Mouse (Mus musculus) midbrain, embryonic 13.5 days (tissue): ENCODE results near the gene Pip5k1c. TPM values are rescaled to one million over a fixed set of nuclear protein-coding genes. Genes with fewer than 3 reads are reported as not detected.

Source experiments
- ATAC-seq: fragments of 200-750 bp; cut with Nextera tagmentation; 2 replicates; pipeline ENCODE4 v1.8.0; 2017; ENCODE audit warnings: mild to moderate bottlenecking, moderate TSS enrichment, moderate library complexity
- H3K27ac ChIP-seq: fragments of 300-500 bp; sonication (generic); 2 replicates; pipeline ENCODE4 v1.5.1; 2015; ENCODE audit warnings: inconsistent platforms, mild to moderate bottlenecking, moderate library complexity
- H3K27me3 ChIP-seq: fragments of 300-500 bp; sonication (generic); 2 replicates; pipeline ENCODE4 v1.6.1; 2015; ENCODE audit warnings: mild to moderate bottlenecking, inconsistent platforms
- H3K36me3 ChIP-seq: fragments of 300-500 bp; sonication (generic); 2 replicates; pipeline ENCODE4 v1.6.1; 2015; ENCODE audit warnings: mild to moderate bottlenecking, inconsistent platforms
- H3K4me1 ChIP-seq: fragments of 300-500 bp; sonication (generic); replicated peaks from 2 replicates; pipeline ENCODE4 v1.6.1; 2015; ENCODE audit warnings: inconsistent platforms
- H3K4me2 ChIP-seq: fragments of 300-500 bp; sonication (generic); replicated peaks from 2 replicates; pipeline ENCODE4 v1.6.1; 2015; ENCODE audit warnings: moderate library complexity, mild to moderate bottlenecking, inconsistent platforms
- H3K4me3 ChIP-seq: fragments of 300-500 bp; sonication (generic); replicated peaks from 2 replicates; pipeline ENCODE4 v1.5.1; 2015; ENCODE audit warnings: mild to moderate bottlenecking, inconsistent platforms
- H3K9ac ChIP-seq: fragments of 300-500 bp; sonication (generic); replicated peaks from 2 replicates; pipeline ENCODE4 v1.6.1; 2015; ENCODE audit warnings: mild to moderate bottlenecking, inconsistent platforms
- H3K9me3 ChIP-seq: fragments of 300-500 bp; sonication (generic); 2 replicates; pipeline ENCODE4 v1.6.1; 2016; ENCODE audit warnings: mild to moderate bottlenecking, inconsistent platforms
- WGBS: fragments of 180-500 bp; shearing (Covaris S2); methylation state at CpG from one replicate; pipeline ENCODE4 v1.1.7; 2015; 5-methylcytosine and 5-hydroxymethylcytosine counted together
- polyA plus RNA-seq: library from polyadenylated mRNA; unstranded; fragments of >200 nt; fragmentation: Nextera tagmentation; extraction: Ambion mirVana; gene quantifications from 2 replicates; pipeline ENCODE4 v1.2.1, GENCODE M21; 2015

The Pip5k1c gene
- polyA plus RNA-seq, 1 experiment from 2014 or later: 99.6 TPM

GRCm38 (mm10) chr10:81346453-81347067 is 53.8 kb downstream of the Pip5k1c start:
- 7% methylated on average over 54 of the region's 55 CpGs for WGBS
- Histone ChIP-seq H3K9ac (peak overlapping the region; percentile 46), H3K9me3 (no peaks in the 10 kb centered on the region), H3K36me3 (peaks cover 8% of the 10 kb centered on the region; the same call in 1 of the 2 replicates), H3K4me3 (peak overlapping the region; percentile 27), H3K4me2 (peak overlapping the region; percentile 50), H3K4me1 (peaks cover 39% of the 10 kb centered on the region), H3K27me3 (peaks cover 60% of the 10 kb centered on the region), H3K27ac (no peak overlapping the region)
- ATAC-seq: no peak

GRCm38 (mm10) chr10:81349146-81349545 is 56.4 kb downstream of the Pip5k1c start:
- H3K9me3 ChIP-seq: no peaks in the 10 kb centered on the region
- peaks cover 8% of the 10 kb centered on the region; the same call in 1 of the 2 replicates for H3K36me3 ChIP-seq
- WGBS: 3% methylated on average over 12 of the region's 12 CpGs
- H3K4me2 ChIP-seq: peak overlapping the region; percentile 97
- peak overlapping the region; percentile 77; the same call in 1 of the 2 replicates for H3K9ac ChIP-seq
- H3K4me3 ChIP-seq: peak overlapping the region; percentile 81
- no peak for ATAC-seq
- H3K27ac ChIP-seq: no peak overlapping the region
- peaks cover 30% of the 10 kb centered on the region for H3K4me1 ChIP-seq
- peaks cover 35% of the 10 kb centered on the region for H3K27me3 ChIP-seq

GRCm38 (mm10) chr10:81349961-81350350 is 57.2 kb downstream of the Pip5k1c start:
- no peaks in the 10 kb centered on the region for H3K9me3 ChIP-seq
- peaks cover 30% of the 10 kb centered on the region for H3K4me1 ChIP-seq
- WGBS: under 1% methylated on average over 29 of the region's 29 CpGs
- H3K4me3 ChIP-seq: peak overlapping the region; percentile 81
- peak overlapping the region; percentile 97 for H3K4me2 ChIP-seq
- peak; percentile 31 for ATAC-seq
- H3K9ac ChIP-seq: peak overlapping the region; percentile 77
- peaks cover 28% of the 10 kb centered on the region for H3K27me3 ChIP-seq
- H3K36me3 ChIP-seq: peaks cover 8% of the 10 kb centered on the region; the same call in 1 of the 2 replicates
- H3K27ac ChIP-seq: no peak overlapping the region; the same call in 1 of the 2 replicates

DNA sequence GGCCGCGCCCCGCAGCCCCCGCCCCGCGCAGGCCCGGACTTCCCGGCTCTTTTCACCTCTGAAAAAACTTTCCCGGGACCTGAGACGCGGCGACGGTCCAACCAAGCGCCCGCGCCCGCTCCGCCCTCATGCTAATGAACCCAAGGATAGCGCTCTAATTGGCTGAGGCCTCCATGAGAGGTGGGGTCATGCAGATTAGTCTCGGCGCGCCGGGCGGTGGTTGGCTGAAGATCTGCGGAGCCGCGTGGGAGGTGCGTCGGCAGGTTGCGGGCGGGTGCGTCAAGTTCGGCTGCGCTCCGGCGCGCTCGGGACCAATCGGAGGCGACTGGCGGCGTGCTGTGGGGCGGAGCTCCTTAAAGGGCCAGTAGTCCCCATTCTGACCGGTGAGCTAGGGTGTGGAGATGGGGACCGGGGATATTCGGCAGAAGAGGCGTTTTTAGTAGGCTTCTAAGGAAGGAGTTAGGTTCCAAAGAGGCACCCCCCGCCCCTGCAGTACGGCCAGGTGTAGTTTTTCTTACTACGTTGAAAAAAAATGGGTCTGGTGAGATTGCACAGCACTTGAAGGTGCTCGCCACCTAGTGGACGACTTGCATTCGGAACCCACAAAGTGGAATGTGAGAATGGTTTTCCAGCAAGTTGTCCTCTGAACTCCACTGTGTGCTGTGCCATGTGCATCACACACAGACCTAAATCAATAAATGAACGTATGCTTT is 57.7 kb downstream of the Pip5k1c start, which contains the start of gene Hmg20b:
TSS of gene Hmg20b (minus strand) at position 130 of the 713 bp plus-strand sequence.
- Histone ChIP-seq H3K4me1 (peaks cover 30% of the 10 kb centered on the region), H3K36me3 (peaks cover 8% of the 10 kb centered on the region; the same call in 1 of the 2 replicates), H3K27me3 (peaks cover 25% of the 10 kb centered on the region), H3K27ac (peak within 1 kb of the TSS; percentile 60; the same call in 1 of the 2 replicates), H3K4me2 (peak within 1 kb of the TSS; percentile 97), H3K4me3 (peak within 1 kb of the TSS; percentile 81), H3K9me3 (no peaks in the 10 kb centered on the region), H3K9ac (peak within 1 kb of the TSS; percentile 77)
- peak; percentile 96 for ATAC-seq
- under 1% methylated on average over 54 of the region's 54 CpGs for WGBS

DNA sequence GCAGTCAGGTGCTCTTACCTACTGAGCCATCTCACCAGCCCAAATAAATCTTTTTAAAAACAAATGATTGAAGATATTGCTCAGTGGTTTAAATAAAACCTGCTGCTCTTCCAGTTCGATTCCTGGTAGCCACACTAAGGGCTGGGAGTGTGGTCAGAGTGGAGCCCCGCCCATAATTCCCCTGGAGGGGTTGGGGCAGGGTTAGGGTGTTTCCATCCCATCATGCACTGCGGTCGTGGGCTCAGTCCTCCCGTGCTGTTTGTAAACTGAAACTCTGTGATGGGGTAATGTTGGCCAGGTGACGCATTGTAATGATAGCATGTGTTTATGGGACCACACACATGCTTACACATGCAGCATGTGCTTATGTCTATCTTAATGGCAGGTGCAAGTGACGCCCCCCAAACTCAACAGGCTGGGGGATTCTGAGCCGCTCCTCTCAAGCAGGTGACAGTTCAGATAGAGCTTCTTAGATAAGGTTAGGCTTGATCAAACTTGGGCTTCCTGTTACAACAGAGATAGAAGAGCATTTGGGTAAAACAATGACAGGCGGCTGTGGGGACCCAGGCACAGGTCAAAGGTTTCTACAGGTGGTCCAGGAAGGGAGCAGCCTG is 59.0 kb downstream of the Pip5k1c start:
- H3K27ac ChIP-seq: no peak overlapping the region
- no peak for ATAC-seq
- 30% methylated on average over 9 of the region's 9 CpGs for WGBS
- no peak overlapping the region for H3K4me3 ChIP-seq
- H3K9me3 ChIP-seq: no peaks in the 10 kb centered on the region
- peaks cover 13% of the 10 kb centered on the region for H3K27me3 ChIP-seq
- H3K9ac ChIP-seq: no peak overlapping the region
- H3K4me1 ChIP-seq: peaks cover 28% of the 10 kb centered on the region
- H3K4me2 ChIP-seq: no peak overlapping the region
- H3K36me3 ChIP-seq: peaks cover 8% of the 10 kb centered on the region; the same call in 1 of the 2 replicates

DNA sequence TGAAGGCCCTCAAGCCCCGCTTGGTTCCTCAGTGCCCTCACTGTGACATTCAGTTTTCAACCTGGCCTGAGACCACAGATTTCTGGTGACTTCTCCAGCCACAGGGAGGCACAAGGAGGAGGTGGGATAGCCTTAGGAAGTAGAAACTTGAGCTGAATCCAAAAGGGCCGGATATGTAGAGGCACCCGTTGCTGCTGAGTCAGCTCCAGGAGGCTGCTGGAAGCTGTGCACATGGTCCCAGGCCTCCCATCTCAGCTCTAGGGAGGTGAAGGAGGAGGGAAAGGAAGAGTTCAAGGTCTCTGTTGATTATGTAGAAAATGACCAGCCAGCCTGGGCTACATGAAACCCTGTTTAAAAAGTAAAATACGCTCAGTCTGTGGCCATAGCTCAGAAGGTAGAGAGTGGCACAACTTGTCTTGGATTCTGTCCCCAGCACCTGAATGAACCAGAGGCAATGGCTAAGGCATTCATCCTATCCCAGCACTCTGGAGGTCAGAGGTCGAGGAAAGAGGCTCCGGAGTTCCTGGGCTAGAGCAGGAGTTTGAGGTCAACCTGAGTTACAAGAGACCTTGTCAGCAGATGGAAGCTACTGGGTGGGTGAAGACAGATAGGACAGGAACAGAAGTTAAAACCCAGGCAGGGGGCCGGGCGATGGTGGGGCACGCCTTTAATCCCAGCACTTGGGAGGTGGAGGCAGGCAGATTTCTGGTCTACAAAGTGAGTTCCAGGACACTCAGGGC is 62.1 kb downstream of the Pip5k1c start:
- ATAC-seq: no peak
- peaks cover 31% of the 10 kb centered on the region for H3K4me1 ChIP-seq
- no peaks in the 10 kb centered on the region for H3K36me3 ChIP-seq
- H3K9ac ChIP-seq: no peak overlapping the region
- H3K4me2 ChIP-seq: no peak overlapping the region
- no peaks in the 10 kb centered on the region for H3K9me3 ChIP-seq
- H3K27me3 ChIP-seq: peaks cover 4% of the 10 kb centered on the region; the same call in 1 of the 2 replicates
- H3K4me3 ChIP-seq: no peak overlapping the region
- WGBS: 58% methylated on average over 9 of the region's 9 CpGs
- no peak overlapping the region for H3K27ac ChIP-seq

GRCm38 (mm10) chr10:81355533-81355932 is 62.8 kb downstream of the Pip5k1c start:
- H3K4me3 ChIP-seq: no peak overlapping the region
- WGBS: 84% methylated on average over 4 of the region's 4 CpGs
- no peak overlapping the region for H3K27ac ChIP-seq
- H3K9me3 ChIP-seq: no peaks in the 10 kb centered on the region
- H3K27me3 ChIP-seq: peaks cover 4% of the 10 kb centered on the region; the same call in 1 of the 2 replicates
- H3K4me2 ChIP-seq: no peak overlapping the region
- peaks cover 32% of the 10 kb centered on the region for H3K4me1 ChIP-seq
- no peak for ATAC-seq
- no peak overlapping the region for H3K9ac ChIP-seq
- H3K36me3 ChIP-seq: no peaks in the 10 kb centered on the region

DNA sequence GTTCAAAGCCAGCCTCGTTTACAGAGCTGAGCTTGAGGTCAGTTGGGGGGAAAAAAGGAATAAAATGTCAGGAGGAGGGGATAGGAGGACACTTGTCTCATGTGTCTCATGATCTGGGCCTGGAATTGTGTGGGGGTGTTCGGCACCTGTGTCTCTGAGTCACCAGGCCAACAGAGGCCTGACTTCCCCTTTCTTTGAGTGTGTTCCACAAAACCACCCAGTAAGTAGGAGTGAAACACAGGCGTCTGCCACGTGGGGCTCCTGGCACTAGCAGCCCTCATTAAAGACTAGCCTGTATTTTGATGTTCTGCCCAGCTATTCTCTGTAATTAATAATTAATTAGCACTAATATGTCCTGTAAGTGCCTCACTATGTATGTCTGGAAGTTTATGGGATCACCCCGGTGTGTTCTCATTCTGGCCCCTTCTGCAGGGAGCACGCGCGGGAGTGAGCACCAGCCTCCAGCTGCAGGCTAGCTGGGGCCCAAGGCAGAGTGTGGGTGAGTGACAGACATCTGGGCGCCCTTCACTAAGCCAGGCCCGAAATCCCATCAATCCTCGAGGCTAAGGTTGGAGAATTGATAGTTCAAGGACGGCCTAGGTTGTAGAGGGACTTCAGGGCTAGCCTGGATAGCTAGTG is 63.7 kb downstream of the Pip5k1c start:
- Histone ChIP-seq H3K9ac (no peak overlapping the region), H3K4me2 (peak overlapping the region; percentile 99)
- 54% methylated on average over 12 of the region's 12 CpGs for WGBS

GRCm38 (mm10) chr10:81356991-81357844 is 64.5 kb downstream of the Pip5k1c start, which contains the start of gene Mfsd12:
Gene Mfsd12 (plus strand): TSS chr10:81357491.
- Histone ChIP-seq H3K27ac (peak within 1 kb of the TSS; percentile 57; the same call in 1 of the 2 replicates), H3K4me1 (peaks cover 34% of the 10 kb centered on the region), H3K9ac (peak within 1 kb of the TSS; percentile 87), H3K9me3 (no peaks in the 10 kb centered on the region), H3K4me3 (peak within 1 kb of the TSS; percentile 66), H3K36me3 (peaks cover 9% of the 10 kb centered on the region; the same call in 1 of the 2 replicates), H3K27me3 (peaks cover 4% of the 10 kb centered on the region; the same call in 1 of the 2 replicates), H3K4me2 (peak within 1 kb of the TSS; percentile 99)
- WGBS: 2% methylated on average over 78 of the region's 79 CpGs
- ATAC-seq: peak; percentile 90

More for the DNA sequence above, 63.7 kb downstream of the Pip5k1c start:
- peaks cover 4% of the 10 kb centered on the region; the same call in 1 of the 2 replicates for H3K27me3 ChIP-seq
- peaks cover 4% of the 10 kb centered on the region; the same call in 1 of the 2 replicates for H3K36me3 ChIP-seq
- H3K4me3 ChIP-seq: peak overlapping the region; percentile 66; the same call in 1 of the 2 replicates
- H3K9me3 ChIP-seq: no peaks in the 10 kb centered on the region
- peaks cover 34% of the 10 kb centered on the region for H3K4me1 ChIP-seq
- no peak overlapping the region for H3K27ac ChIP-seq
- peak; percentile 18; the same call in 1 of the 2 replicates for ATAC-seq

DNA sequence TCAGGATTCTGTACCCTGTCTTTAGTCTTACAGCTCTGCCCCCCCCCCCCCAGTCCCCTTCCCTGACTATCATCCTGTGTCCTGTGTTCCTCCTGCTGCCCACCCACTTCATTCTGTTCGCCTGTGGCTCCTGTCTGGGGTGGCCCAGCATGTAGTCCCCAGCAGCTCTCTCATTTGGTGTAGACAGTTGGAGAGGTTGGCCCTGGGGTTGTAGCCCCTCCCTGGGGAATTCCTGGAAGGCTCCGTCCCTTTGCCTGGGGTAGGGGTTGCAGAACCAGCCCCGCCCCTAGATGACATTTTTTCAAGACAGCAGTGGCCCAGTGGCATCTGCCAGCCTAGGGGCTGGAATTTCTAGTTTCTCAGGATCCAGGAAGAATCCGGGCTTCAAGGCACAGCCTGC is 65.4 kb downstream of the Pip5k1c start:
- H3K9me3 ChIP-seq: no peaks in the 10 kb centered on the region
- WGBS: 20% methylated on average over 4 of the region's 4 CpGs
- H3K27ac ChIP-seq: no peak overlapping the region
- peaks cover 14% of the 10 kb centered on the region for H3K27me3 ChIP-seq
- H3K36me3 ChIP-seq: peaks cover 14% of the 10 kb centered on the region; the same call in 1 of the 2 replicates
- peak overlapping the region; percentile 87 for H3K9ac ChIP-seq
- peak overlapping the region; percentile 66 for H3K4me3 ChIP-seq
- 0 out of 2 replicates have a peak, but pooled peaks have one; percentile 10 for ATAC-seq
- peak overlapping the region; percentile 99 for H3K4me2 ChIP-seq
- H3K4me1 ChIP-seq: peaks cover 43% of the 10 kb centered on the region
